Mouse (Mus musculus) G1E (cell line): ENCODE data around the gene Hcn1.

Experiments
- CTCF ChIP-seq: IDR thresholded peaks from 2 replicates; pipeline ENCODE4 v1.5.1; 2012; ENCODE audit warnings: low read depth, low read length, inconsistent platforms, mixed read lengths
- GATA1 ChIP-seq: IDR thresholded peaks from 2 replicates; pipeline ENCODE4 v1.6.1; 2012; ENCODE audit warnings: borderline replicate concordance, low read length, inconsistent platforms, mixed read lengths
- GATA2 ChIP-seq: IDR thresholded peaks from 2 replicates; pipeline ENCODE4 v1.6.1; 2012; ENCODE audit warnings: low read depth, low read length, inconsistent platforms, borderline replicate concordance
- POLR2AphosphoS5 ChIP-seq: IDR thresholded peaks from 2 replicates; pipeline ENCODE4 v1.6.1; 2012; ENCODE audit warnings: low read depth, low read length, inconsistent platforms; ENCODE audit not compliant: insufficient replicate concordance
- TAL1 ChIP-seq: conservative IDR thresholded peaks from 2 replicates; pipeline ENCODE4 v1.6.1; 2012; ENCODE audit warnings: low read depth, low read length, inconsistent platforms, mixed read lengths

DNA sequence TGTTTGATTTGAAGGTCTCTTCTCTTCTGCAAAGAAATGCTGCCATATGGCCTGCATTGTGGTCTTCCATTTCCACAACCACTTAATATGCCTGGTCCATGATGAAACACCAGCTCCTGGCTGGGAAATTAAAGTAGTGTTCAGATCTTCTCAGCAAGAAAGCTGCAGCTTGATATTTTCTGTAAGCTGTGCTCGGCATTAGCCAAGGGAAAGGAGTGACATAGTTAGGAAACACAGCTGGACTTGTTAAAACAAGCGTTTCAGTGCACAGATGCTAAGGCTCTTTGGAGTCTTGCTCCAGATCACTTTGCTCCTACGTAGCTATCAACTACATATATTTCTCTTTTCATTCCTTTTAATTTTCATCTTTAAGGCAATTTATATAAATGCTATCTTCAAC lies 344.7 kb downstream of the Hcn1 start:
- TF ChIP-seq CTCF (no peak), TAL1 (no peak), POLR2AphosphoS5 (no peak), GATA1 (no peak), GATA2 (no peak)
